Mouse (Mus musculus): ENCODE results near the gene Ank2. TPM values are rescaled to one million over a fixed set of nuclear protein-coding genes. Genes with fewer than 3 reads are reported as not detected.
A peak's percentile ranks its signal among the peaks of the same experiment; 100 is the strongest.

The Ank2 gene
- polyA plus RNA-seq, 1 experiment from 2014 or later: 30.8 TPM

DNA sequence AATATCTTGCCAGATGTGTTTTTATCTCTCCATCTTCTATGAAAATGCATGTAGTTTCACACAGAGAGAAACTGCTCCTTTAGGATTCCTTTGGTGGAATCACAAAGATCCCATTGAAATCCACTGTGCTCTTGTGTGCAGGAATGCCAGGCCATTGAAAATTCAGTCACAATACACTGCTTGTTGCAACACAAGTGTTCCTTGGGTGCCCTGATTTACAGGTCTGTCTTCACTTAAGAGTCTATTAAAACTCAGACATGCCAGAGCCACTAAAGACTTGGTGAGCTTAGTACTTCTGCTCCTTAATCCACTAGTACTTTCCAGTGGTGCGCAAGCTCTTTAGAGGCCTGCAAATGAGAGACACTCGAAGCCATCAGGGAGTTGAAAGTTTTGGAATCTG, 359.5 kb downstream of the Ank2 start:
- Histone ChIP-seq H3K4me3 (ENCODE audit: low read depth, low read length) (no peak overlapping the region), H3K4me1 (ENCODE audit: control insufficient read depth, insufficient read depth, low read length) (no peaks in the 10 kb centered on the region), H3K9me3 (replicated peaks; ENCODE audit: control insufficient read depth, low read length) (no peaks in the 10 kb centered on the region), H3K9ac (ENCODE audit: low read depth, low read length) (no peak overlapping the region), H3K4me2 (no peak overlapping the region), H3K36me3 (ENCODE audit: control insufficient read depth, insufficient read depth, low read length) (no peaks in the 10 kb centered on the region), H3K27me3 (ENCODE audit: control insufficient read depth, insufficient read depth, low read length) (no peaks in the 10 kb centered on the region), H3K27ac (ENCODE audit: low read depth, low read length) (no peak overlapping the region)
- no peak for ATAC-seq (replicated peaks; ENCODE audit: insufficient number of reproducible peaks, low FRiP score, low TSS enrichment)
- WGBS (ENCODE audit: insufficient replicate concordance): 74% methylated on average over 2 of the region's 2 CpGs

DNA sequence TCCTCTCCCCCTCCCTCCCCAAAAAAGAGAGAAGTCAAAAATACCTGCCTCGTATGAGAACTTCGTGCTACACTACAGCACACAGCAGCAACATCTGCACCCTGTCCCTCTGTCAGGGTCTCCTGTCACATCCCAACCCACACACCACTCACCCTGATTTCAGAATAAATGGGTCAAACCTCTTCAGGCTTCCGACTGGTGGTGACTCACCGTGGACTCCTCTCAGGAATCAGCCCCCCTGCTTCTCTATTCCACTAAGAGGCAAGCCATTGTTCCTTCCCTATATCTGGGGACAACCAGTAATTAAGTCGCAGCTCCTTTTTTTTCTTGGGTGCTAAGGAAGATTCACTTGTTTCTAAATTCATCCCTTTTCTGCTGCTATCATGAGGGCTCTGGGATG, 361.6 kb downstream of the Ank2 start:
- Histone ChIP-seq H3K27me3 (ENCODE audit: control insufficient read depth, insufficient read depth, low read length) (no peaks in the 10 kb centered on the region), H3K4me2 (no peak overlapping the region), H3K9me3 (replicated peaks; ENCODE audit: control insufficient read depth, low read length) (no peaks in the 10 kb centered on the region), H3K4me1 (ENCODE audit: control insufficient read depth, insufficient read depth, low read length) (no peaks in the 10 kb centered on the region), H3K9ac (ENCODE audit: low read depth, low read length) (no peak overlapping the region), H3K36me3 (ENCODE audit: control insufficient read depth, insufficient read depth, low read length) (no peaks in the 10 kb centered on the region), H3K27ac (ENCODE audit: low read depth, low read length) (no peak overlapping the region), H3K4me3 (ENCODE audit: low read depth, low read length) (no peak overlapping the region)
- WGBS (ENCODE audit: insufficient replicate concordance): 62% methylated on average over 5 of the region's 5 CpGs
- ATAC-seq (replicated peaks; ENCODE audit: insufficient number of reproducible peaks, low FRiP score, low TSS enrichment): no peak

DNA sequence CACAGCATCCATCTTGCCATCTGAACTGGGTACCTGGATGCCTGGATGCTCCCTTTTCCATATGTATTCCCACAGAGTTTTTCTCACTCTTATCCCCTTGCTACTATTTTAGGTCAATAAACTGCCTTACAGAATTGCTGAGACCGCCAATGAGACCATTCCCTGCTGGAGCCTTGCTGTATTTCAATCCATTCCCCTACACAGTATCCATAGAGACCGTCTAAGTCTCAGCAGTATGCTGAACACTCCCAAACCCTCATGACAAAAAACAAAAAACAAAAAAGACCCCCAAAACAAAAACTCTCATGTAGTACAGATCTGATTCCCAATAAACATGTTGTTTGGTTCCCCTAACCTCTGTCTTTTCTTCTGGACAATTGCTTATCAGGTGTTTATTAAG, 365.1 kb downstream of the Ank2 start:
- H3K4me3 ChIP-seq (ENCODE audit: low read depth, low read length): no peak overlapping the region
- H3K27me3 ChIP-seq (ENCODE audit: control insufficient read depth, insufficient read depth, low read length): no peaks in the 10 kb centered on the region
- no peak overlapping the region for H3K4me2 ChIP-seq
- H3K36me3 ChIP-seq (ENCODE audit: control insufficient read depth, insufficient read depth, low read length): no peaks in the 10 kb centered on the region
- WGBS (ENCODE audit: insufficient replicate concordance): 73% methylated on average over 2 of the region's 2 CpGs
- no peak for ATAC-seq (replicated peaks; ENCODE audit: insufficient number of reproducible peaks, low FRiP score, low TSS enrichment)
- H3K4me1 ChIP-seq (ENCODE audit: control insufficient read depth, insufficient read depth, low read length): no peaks in the 10 kb centered on the region
- H3K9me3 ChIP-seq (replicated peaks; ENCODE audit: control insufficient read depth, low read length): no peaks in the 10 kb centered on the region
- H3K9ac ChIP-seq (ENCODE audit: low read depth, low read length): no peak overlapping the region
- H3K27ac ChIP-seq (ENCODE audit: low read depth, low read length): no peak overlapping the region

DNA sequence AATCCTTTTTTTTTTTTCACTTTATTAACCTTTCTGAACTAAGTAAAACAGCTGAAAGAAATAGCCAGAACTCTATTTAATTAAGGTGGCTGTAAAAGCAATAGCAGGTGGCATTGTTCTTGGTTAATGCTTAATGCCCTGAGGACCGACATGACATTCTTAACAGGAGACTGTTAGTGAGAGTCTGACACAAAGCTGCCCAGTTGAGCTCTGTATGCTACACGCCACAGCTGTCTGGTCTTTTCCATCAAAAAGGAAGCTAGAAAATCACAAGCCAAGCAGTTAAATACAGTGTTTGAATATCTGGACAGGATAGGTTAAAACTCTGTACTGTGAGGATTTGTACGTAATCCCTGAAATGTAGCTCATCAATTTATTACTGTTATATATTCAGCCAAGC, 368.1 kb downstream of the Ank2 start:
- no peak overlapping the region for H3K9ac ChIP-seq (ENCODE audit: low read depth, low read length)
- H3K27ac ChIP-seq (ENCODE audit: low read depth, low read length): no peak overlapping the region
- H3K36me3 ChIP-seq (ENCODE audit: control insufficient read depth, insufficient read depth, low read length): no peaks in the 10 kb centered on the region
- WGBS (ENCODE audit: insufficient replicate concordance): 80% methylated on average over 3 of the region's 3 CpGs
- no peak for ATAC-seq (replicated peaks; ENCODE audit: insufficient number of reproducible peaks, low FRiP score, low TSS enrichment)
- no peak overlapping the region for H3K4me3 ChIP-seq (ENCODE audit: low read depth, low read length)
- H3K27me3 ChIP-seq (ENCODE audit: control insufficient read depth, insufficient read depth, low read length): no peaks in the 10 kb centered on the region
- H3K4me1 ChIP-seq (ENCODE audit: control insufficient read depth, insufficient read depth, low read length): no peaks in the 10 kb centered on the region
- no peaks in the 10 kb centered on the region for H3K9me3 ChIP-seq (replicated peaks; ENCODE audit: control insufficient read depth, low read length)
- no peak overlapping the region for H3K4me2 ChIP-seq

DNA sequence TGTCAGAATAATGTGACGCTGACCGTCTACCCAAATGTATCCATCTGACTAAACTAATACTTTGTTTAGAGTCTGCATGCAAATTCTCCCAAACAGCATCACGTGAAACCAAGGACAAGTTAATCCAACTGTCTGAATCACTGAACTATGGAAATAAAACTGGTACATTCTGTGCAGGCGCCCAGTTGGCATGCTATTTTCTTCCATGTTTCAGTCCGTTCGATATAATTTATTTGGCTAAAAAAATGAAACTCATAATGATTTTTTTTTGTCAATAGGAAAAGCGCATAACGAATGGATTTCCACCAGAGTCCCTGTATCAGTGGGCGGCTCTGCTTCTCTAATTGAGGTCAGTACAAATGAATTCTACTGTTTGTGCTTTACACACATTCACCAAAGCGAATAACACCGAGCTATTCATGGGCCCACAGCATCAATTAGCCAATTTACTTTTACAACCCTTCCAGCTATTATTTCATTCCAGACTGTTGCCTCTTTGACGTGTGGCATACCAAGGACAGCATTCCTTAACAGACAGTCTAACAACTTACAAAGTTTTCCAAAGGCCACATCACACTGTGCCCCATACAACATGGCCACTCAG, 368.9 kb downstream of the Ank2 start:
- Histone ChIP-seq H3K36me3 (ENCODE audit: control insufficient read depth, insufficient read depth, low read length) (no peaks in the 10 kb centered on the region), H3K9ac (ENCODE audit: low read depth, low read length) (no peak overlapping the region), H3K27me3 (ENCODE audit: control insufficient read depth, insufficient read depth, low read length) (no peaks in the 10 kb centered on the region), H3K4me3 (ENCODE audit: low read depth, low read length) (no peak overlapping the region), H3K4me1 (ENCODE audit: control insufficient read depth, insufficient read depth, low read length) (no peaks in the 10 kb centered on the region), H3K4me2 (no peak overlapping the region), H3K9me3 (replicated peaks; ENCODE audit: control insufficient read depth, low read length) (no peaks in the 10 kb centered on the region), H3K27ac (ENCODE audit: low read depth, low read length) (no peak overlapping the region)
- WGBS (ENCODE audit: insufficient replicate concordance): 85% methylated on average over 12 of the region's 12 CpGs
- ATAC-seq (replicated peaks; ENCODE audit: insufficient number of reproducible peaks, low FRiP score, low TSS enrichment): no peak

DNA sequence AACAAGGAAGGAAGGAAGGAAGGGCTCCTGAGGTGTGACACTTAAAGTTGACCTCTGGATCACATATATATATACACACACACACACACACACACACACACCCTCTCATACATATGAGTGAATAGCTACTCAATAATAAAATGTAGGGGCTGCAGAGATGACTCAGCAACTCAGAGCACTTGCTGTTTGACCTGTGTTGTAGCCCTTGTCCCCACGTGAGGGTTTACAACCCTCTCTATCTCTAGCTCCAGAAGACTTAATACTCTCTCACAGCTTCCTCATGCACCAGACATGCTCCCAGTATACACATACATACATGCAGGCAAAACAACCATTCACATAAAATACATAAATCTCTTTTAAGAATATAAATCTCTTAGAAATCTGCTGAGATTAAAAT, 369.4 kb downstream of the Ank2 start:
- Histone ChIP-seq H3K4me2 (no peak overlapping the region), H3K4me3 (ENCODE audit: low read depth, low read length) (no peak overlapping the region), H3K9me3 (replicated peaks; ENCODE audit: control insufficient read depth, low read length) (no peaks in the 10 kb centered on the region), H3K4me1 (ENCODE audit: control insufficient read depth, insufficient read depth, low read length) (no peaks in the 10 kb centered on the region), H3K27ac (ENCODE audit: low read depth, low read length) (no peak overlapping the region), H3K27me3 (ENCODE audit: control insufficient read depth, insufficient read depth, low read length) (no peaks in the 10 kb centered on the region), H3K9ac (ENCODE audit: low read depth, low read length) (no peak overlapping the region), H3K36me3 (ENCODE audit: control insufficient read depth, insufficient read depth, low read length) (no peaks in the 10 kb centered on the region)
- ATAC-seq (replicated peaks; ENCODE audit: insufficient number of reproducible peaks, low FRiP score, low TSS enrichment): no peak
- WGBS (ENCODE audit: insufficient replicate concordance): 45% methylated on average over 1 of the region's 1 CpGs

DNA sequence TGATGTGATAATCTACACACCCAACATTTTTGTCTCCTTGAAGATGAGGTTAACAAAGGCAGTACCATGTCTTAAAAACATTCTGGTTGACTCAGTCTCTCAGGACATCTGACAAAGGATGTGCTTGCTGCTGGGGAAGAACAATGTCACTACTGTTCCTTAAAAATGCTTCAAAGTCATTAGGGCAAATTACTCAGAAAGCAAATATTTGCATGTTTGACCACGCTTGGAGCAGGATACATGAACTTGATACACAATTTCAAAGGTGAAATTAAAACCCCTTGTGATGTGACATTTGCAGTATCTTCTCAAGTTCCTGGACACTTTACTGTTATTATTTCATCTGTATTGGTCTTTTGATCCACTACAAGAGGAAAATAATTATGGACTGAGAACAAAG, 371.5 kb downstream of the Ank2 start:
- H3K4me2 ChIP-seq: no peak overlapping the region
- no peaks in the 10 kb centered on the region for H3K9me3 ChIP-seq (replicated peaks; ENCODE audit: control insufficient read depth, low read length)
- no peak overlapping the region for H3K27ac ChIP-seq (ENCODE audit: low read depth, low read length)
- no peaks in the 10 kb centered on the region for H3K27me3 ChIP-seq (ENCODE audit: control insufficient read depth, insufficient read depth, low read length)
- H3K4me1 ChIP-seq (ENCODE audit: control insufficient read depth, insufficient read depth, low read length): 0 out of 2 replicates have a peak, but pooled peaks cover 8% of the 10 kb centered on the region
- WGBS (ENCODE audit: insufficient replicate concordance): 74% methylated on average over 1 of the region's 1 CpGs
- H3K9ac ChIP-seq (ENCODE audit: low read depth, low read length): no peak overlapping the region
- H3K36me3 ChIP-seq (ENCODE audit: control insufficient read depth, insufficient read depth, low read length): no peaks in the 10 kb centered on the region
- no peak overlapping the region for H3K4me3 ChIP-seq (ENCODE audit: low read depth, low read length)
- no peak for ATAC-seq (replicated peaks; ENCODE audit: insufficient number of reproducible peaks, low FRiP score, low TSS enrichment)

DNA sequence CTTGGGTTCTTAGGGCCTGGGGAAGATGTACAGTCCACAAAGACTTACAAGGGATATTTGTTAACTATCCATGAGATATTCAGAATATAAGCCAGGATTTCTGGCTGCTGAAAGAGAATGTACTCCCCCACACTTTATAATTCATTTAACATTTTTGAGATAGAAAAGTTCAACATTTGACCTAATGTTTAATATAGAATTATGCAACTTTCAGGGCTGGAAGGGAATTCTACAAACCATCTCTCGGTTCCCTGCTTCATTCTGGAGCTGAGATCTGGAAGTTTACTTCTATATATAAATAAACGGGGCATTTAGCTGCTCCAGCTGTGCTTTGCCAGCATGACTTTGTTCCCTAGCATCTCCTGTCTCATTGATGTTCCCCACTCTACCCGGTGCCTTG, 372.9 kb downstream of the Ank2 start:
- Histone ChIP-seq H3K4me2 (no peak overlapping the region), H3K27ac (ENCODE audit: low read depth, low read length) (no peak overlapping the region), H3K36me3 (ENCODE audit: control insufficient read depth, insufficient read depth, low read length) (no peaks in the 10 kb centered on the region), H3K4me1 (ENCODE audit: control insufficient read depth, insufficient read depth, low read length) (0 out of 2 replicates have a peak, but pooled peaks cover 8% of the 10 kb centered on the region), H3K9ac (ENCODE audit: low read depth, low read length) (no peak overlapping the region), H3K9me3 (replicated peaks; ENCODE audit: control insufficient read depth, low read length) (no peaks in the 10 kb centered on the region), H3K4me3 (ENCODE audit: low read depth, low read length) (no peak overlapping the region), H3K27me3 (ENCODE audit: control insufficient read depth, insufficient read depth, low read length) (no peaks in the 10 kb centered on the region)
- no peak for ATAC-seq (replicated peaks; ENCODE audit: insufficient number of reproducible peaks, low FRiP score, low TSS enrichment)
- 63% methylated on average over 3 of the region's 3 CpGs for WGBS (ENCODE audit: insufficient replicate concordance)

DNA sequence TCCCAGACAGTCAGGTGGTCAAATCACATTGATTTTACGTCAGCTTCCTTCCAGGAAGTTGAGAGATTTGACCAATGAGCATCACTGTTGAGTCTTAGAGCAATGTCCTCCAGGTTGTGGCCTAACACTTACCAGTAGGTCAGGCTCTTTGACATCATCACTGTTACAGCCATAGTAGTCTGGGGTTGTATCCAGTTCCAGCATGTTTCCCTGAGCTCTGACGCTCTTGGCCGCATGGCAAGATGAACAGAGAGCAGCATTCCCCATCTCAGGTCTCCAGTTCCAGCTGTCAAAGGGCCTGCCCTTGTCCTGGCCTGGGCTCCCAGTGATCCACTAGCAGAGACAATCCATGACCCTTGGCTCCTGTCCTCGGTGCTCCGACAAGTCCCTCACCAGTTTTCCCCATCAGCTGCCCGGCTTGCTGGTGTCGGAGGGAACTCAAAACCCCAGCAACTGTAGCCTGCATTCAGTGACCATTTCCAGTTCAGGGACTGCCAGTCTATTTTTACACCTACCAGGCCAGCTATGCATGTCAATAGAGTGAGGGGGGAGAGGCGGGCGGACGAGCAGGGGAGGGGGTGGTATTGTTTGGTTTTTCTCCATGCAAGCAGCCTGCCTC, 374.7 kb downstream of the Ank2 start:
- 36% methylated on average over 10 of the region's 10 CpGs for WGBS (ENCODE audit: insufficient replicate concordance)
- ATAC-seq (replicated peaks; ENCODE audit: insufficient number of reproducible peaks, low FRiP score, low TSS enrichment): no peak
- H3K36me3 ChIP-seq (ENCODE audit: control insufficient read depth, insufficient read depth, low read length): no peaks in the 10 kb centered on the region
- H3K4me1 ChIP-seq (ENCODE audit: control insufficient read depth, insufficient read depth, low read length): 0 out of 2 replicates have a peak, but pooled peaks cover 8% of the 10 kb centered on the region
- peak overlapping the region; percentile 67 for H3K4me2 ChIP-seq
- H3K27me3 ChIP-seq (ENCODE audit: control insufficient read depth, insufficient read depth, low read length): no peaks in the 10 kb centered on the region
- peak overlapping the region; percentile 38 for H3K4me3 ChIP-seq (ENCODE audit: low read depth, low read length)
- H3K27ac ChIP-seq (ENCODE audit: low read depth, low read length): peak overlapping the region; percentile 93
- peak overlapping the region; percentile 62; the same call in 1 of the 2 replicates for H3K9ac ChIP-seq (ENCODE audit: low read depth, low read length)
- H3K9me3 ChIP-seq (replicated peaks; ENCODE audit: control insufficient read depth, low read length): no peaks in the 10 kb centered on the region

All from heart, embryonic 11.5 days (tissue).